Mouse (Mus musculus) embryonic facial prominence, embryonic 15.5 days (tissue): ENCODE data around the gene Zfp882. TPM values are rescaled to one million over a fixed set of nuclear protein-coding genes. Genes with fewer than 3 reads are reported as not detected.
"Not testable (repeated sequence)": the region's sequence is repeated elsewhere in the genome, so short reads cannot be mapped to it uniquely, and the experiment has no call there.

ENCODE experiments used
- ATAC-seq: fragments of 200-750 bp; cut with Nextera tagmentation; 2 replicates; pipeline ENCODE4 v1.8.0; 2017; ENCODE audit warnings: low read depth, moderate TSS enrichment; ENCODE audit not compliant: insufficient number of reproducible peaks, low FRiP score, low TSS enrichment
- H3K27ac ChIP-seq: fragments of 300-500 bp; sonication (generic); replicated peaks from 2 replicates; pipeline ENCODE4 v1.5.1; 2015; ENCODE audit warnings: mild to moderate bottlenecking, inconsistent platforms
- H3K27me3 ChIP-seq: fragments of 300-500 bp; sonication (generic); 2 replicates; pipeline ENCODE4 v1.6.1; 2015; ENCODE audit warnings: inconsistent platforms
- H3K36me3 ChIP-seq: fragments of 300-500 bp; sonication (generic); 2 replicates; pipeline ENCODE4 v1.6.1; 2015; ENCODE audit warnings: mild to moderate bottlenecking, inconsistent platforms
- H3K4me1 ChIP-seq: fragments of 300-500 bp; sonication (generic); 2 replicates; pipeline ENCODE4 v1.6.1; 2015; ENCODE audit warnings: inconsistent platforms
- H3K4me2 ChIP-seq: fragments of 300-500 bp; sonication (generic); replicated peaks from 2 replicates; pipeline ENCODE4 v1.6.1; 2015; ENCODE audit warnings: mild to moderate bottlenecking, inconsistent platforms
- H3K4me3 ChIP-seq: fragments of 300-500 bp; sonication (generic); replicated peaks from 2 replicates; pipeline ENCODE4 v1.5.1; 2015; ENCODE audit warnings: mild to moderate bottlenecking, inconsistent platforms
- H3K9ac ChIP-seq: fragments of 300-500 bp; sonication (generic); 2 replicates; pipeline ENCODE4 v1.6.1; 2015; ENCODE audit warnings: inconsistent platforms
- H3K9me3 ChIP-seq: fragments of 300-500 bp; sonication (generic); replicated peaks from 2 replicates; pipeline ENCODE4 v1.6.1; 2016; ENCODE audit warnings: inconsistent platforms
- WGBS: fragments of 180-500 bp; shearing (Covaris S2); methylation state at CpG from one replicate; pipeline ENCODE4 v1.1.7; 2015; 5-methylcytosine and 5-hydroxymethylcytosine counted together
- polyA plus RNA-seq: library from polyadenylated mRNA; unstranded; fragments of >200 nt; fragmentation: Nextera tagmentation; extraction: Ambion mirVana; gene quantifications from 2 replicates; pipeline ENCODE4 v1.2.1, GENCODE M21; 2015

Gene Zfp882
- polyA plus RNA-seq, 1 experiment from 2014 or later = 6.3 TPM

DNA sequence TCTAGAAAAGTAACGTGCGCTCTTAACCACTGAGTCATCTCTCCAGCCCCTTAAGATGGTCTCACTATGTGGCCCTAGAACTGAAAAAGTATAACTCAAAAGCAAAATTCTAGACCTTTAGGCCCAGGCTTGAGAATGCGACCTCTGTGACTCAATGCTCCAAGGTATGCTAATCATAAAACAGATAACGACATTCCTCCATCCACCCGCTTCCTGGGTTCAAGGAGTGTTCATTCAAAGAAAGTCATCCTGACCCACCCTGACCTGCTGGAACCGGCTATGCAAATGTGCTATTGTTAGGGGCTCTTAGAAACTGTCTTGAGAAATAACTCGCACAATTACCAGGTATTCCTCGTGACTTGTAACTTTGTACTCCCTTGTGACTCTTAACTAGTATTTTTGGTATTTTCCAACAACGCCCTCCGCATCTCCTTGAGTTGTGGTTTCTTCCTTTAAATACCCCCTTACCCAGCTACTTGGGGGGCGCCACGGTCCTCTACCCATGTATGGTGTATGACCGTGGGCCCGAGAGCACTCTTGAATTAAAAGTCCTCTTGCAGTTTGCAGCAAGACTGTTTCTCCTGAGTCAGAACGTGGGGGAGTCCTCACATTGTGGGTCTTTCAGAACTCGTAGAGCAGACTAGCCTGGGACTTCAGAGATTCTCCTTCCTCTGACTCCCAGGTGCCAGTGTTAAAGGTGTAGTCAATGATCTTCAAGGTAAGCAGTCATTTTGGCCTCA lies 44.7 kb downstream of the Zfp882 start:
- Histone ChIP-seq H3K9me3 (0 out of 2 replicates have a peak, but pooled peaks cover 14% of the 10 kb centered on the region), H3K4me1 (peaks cover 15% of the 10 kb centered on the region; the same call in 1 of the 2 replicates)
- not testable (repeated sequence) for H3K27ac ChIP-seq, H3K4me2 ChIP-seq, H3K27me3 ChIP-seq, ATAC-seq, H3K36me3 ChIP-seq, H3K4me3 ChIP-seq, H3K9ac ChIP-seq
- WGBS = 93% methylated on average over 16 of the region's 16 CpGs

DNA sequence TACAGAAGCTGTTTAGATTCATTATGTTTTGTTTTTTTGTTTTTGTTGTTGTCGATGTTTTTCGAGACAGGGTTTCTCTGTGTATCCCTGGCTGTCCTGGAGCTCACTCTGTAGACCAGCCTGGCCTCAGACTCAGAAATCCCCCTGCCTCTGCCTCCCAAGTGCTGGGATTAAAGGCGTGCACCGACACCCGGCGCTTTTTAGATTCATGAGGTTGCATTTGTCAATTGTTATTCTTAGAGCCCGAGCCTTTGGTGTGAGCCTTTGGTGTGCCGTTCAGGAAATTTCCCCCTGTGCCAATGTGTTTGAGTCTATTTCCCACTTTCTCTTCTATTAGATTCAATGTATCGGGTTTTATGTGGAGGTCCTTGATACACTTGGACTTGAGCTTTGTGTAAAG lies 46.3 kb downstream of the Zfp882 start:
- Histone ChIP-seq H3K4me2 (no peak overlapping the region), H3K27me3 (no peaks in the 10 kb centered on the region), H3K9ac (no peak overlapping the region), H3K36me3 (peaks cover 9% of the 10 kb centered on the region), H3K9me3 (0 out of 2 replicates have a peak, but pooled peaks cover 14% of the 10 kb centered on the region), H3K4me3 (no peak overlapping the region), H3K4me1 (peaks cover 15% of the 10 kb centered on the region; the same call in 1 of the 2 replicates), H3K27ac (no peak overlapping the region)
- WGBS = 96% methylated on average over 9 of the region's 9 CpGs
- no peak for ATAC-seq

DNA sequence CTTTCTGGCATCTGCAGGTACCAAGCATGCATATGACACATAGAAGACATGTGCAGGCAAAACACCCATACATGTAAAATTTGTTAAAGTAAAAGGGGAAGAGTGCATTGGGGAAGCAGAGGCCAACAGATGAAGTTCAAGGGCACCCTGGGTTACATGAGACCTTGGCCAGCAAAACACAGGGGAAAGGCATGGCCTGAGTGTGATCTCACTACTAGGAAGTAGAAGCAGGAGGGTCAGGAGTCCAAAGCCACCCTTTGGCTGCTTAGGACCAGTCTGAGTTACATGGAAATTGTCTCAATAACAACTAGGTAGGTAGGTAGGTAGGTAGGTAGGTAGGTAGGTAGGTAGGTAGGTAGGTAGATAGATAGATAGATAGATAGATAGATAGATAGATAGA lies 52.1 kb downstream of the Zfp882 start:
- no peak overlapping the region for H3K9ac ChIP-seq
- H3K36me3 ChIP-seq = peaks cover 16% of the 10 kb centered on the region
- no peaks in the 10 kb centered on the region for H3K9me3 ChIP-seq
- H3K4me2 ChIP-seq = no peak overlapping the region
- no peaks in the 10 kb centered on the region for H3K27me3 ChIP-seq
- H3K4me1 ChIP-seq = no peaks in the 10 kb centered on the region
- H3K27ac ChIP-seq = no peak overlapping the region
- H3K4me3 ChIP-seq = no peak overlapping the region
- no peak for ATAC-seq

DNA sequence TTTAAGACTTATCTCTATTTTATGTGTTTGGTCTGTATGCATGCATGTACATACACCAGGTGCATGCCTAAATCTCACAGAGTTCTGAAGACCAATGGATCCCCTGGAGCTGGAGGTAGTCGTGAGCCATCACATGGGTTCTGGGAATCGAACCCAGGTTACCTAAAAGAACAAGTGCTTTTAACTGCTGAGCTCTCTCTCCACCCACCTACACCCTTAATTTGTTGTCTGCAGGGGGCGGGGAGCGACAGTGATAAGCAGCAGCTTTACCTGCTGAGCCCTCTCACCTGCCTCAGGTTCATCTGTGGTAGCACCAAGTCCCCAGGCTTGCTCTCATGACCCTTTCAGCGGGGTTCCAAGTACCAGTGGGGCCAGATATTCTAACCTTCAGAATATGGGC lies 53.4 kb downstream of the Zfp882 start:
- H3K4me1 ChIP-seq = no peaks in the 10 kb centered on the region
- ATAC-seq = no peak
- no peak overlapping the region for H3K4me2 ChIP-seq
- H3K27me3 ChIP-seq = no peaks in the 10 kb centered on the region
- no peak overlapping the region for H3K9ac ChIP-seq
- H3K27ac ChIP-seq = no peak overlapping the region
- 0 out of 2 replicates have a peak, but pooled peaks cover 6% of the 10 kb centered on the region for H3K9me3 ChIP-seq
- peaks cover 29% of the 10 kb centered on the region for H3K36me3 ChIP-seq
- no peak overlapping the region for H3K4me3 ChIP-seq
- 90% methylated on average over 5 of the region's 5 CpGs for WGBS

DNA sequence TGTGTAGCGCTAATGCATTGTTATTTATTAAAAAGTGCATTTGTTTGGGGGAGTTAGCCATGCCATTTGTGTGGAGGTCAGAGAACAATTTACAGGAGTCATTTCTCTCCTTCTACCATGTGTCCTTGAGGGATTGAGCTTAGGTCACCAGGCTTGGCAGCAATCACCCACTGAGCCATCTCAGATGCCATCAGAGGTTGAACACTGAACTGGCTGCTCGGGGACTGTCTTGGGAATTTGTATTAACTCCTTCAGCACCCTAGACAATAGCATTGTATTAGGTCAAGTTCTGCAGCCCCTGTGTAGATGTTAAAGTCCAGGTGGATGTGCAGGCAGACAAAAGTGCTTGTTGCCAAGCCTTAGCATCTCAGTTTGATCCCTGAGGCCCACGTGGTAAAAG lies 55.6 kb downstream of the Zfp882 start:
- H3K27ac ChIP-seq = no peak overlapping the region
- WGBS = 88% methylated on average over 3 of the region's 3 CpGs
- H3K4me1 ChIP-seq = no peaks in the 10 kb centered on the region
- no peak overlapping the region for H3K4me3 ChIP-seq
- H3K27me3 ChIP-seq = no peaks in the 10 kb centered on the region
- 0 out of 2 replicates have a peak, but pooled peaks cover 6% of the 10 kb centered on the region for H3K9me3 ChIP-seq
- no peak overlapping the region for H3K9ac ChIP-seq
- ATAC-seq = no peak
- peaks cover 52% of the 10 kb centered on the region for H3K36me3 ChIP-seq
- H3K4me2 ChIP-seq = no peak overlapping the region

DNA sequence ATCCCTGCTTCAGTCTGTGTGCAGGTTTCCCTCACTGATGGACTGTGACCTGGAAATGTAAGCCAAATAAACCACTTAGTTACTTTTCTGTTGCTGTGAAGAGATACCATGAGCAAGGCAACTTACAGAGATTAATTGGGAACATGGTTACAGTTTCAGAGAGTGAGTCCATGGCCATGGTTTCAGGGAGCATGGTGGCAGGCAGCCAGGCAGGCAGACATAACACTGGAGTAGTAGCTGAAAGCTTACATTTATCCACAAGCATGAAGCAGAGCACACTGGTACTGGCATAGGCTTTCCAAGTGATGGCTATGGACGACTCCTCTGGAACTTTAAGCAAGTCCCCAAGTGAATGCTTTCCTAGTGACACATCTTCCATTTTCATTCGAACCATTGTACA lies 56.8 kb downstream of the Zfp882 start:
- no peak overlapping the region for H3K4me2 ChIP-seq
- H3K4me1 ChIP-seq = no peaks in the 10 kb centered on the region
- H3K36me3 ChIP-seq = peaks cover 58% of the 10 kb centered on the region
- WGBS = 97% methylated on average over 2 of the region's 2 CpGs
- no peak overlapping the region for H3K27ac ChIP-seq
- ATAC-seq = no peak
- no peak overlapping the region for H3K4me3 ChIP-seq
- H3K9me3 ChIP-seq = 0 out of 2 replicates have a peak, but pooled peaks cover 6% of the 10 kb centered on the region
- no peaks in the 10 kb centered on the region for H3K27me3 ChIP-seq
- H3K9ac ChIP-seq = no peak overlapping the region

Other genes with a start within 250 kb of the Zfp882 start
- 1.2 and 2.0 TPM in 2 replicates for gene Unc13a, start 236.9 kb upstream of the Zfp882 start, polyA plus RNA-seq
- 5.3 and 6.3 TPM in 2 replicates for gene Jak3, start 232.3 kb upstream of the Zfp882 start, polyA plus RNA-seq
- gene Insl3, start 219.4 kb upstream of the Zfp882 start, polyA plus RNA-seq = 1.1 TPM in 2 replicates
- gene B3gnt3, start 206.8 kb upstream of the Zfp882 start, polyA plus RNA-seq = 1.1 and 1.4 TPM in 2 replicates
- gene Fcho1, start 182.9 kb upstream of the Zfp882 start, polyA plus RNA-seq = 8.1 and 9.8 TPM in 2 replicates
- 5.4 and 8.6 TPM in 2 replicates for gene Zfp709, start 26.6 kb upstream of the Zfp882 start, polyA plus RNA-seq
- gene Zfp617, start within 50 bp of the Zfp882 start, polyA plus RNA-seq = 22.1 and 23.1 TPM in 2 replicates
- 13.6 and 15.0 TPM in 2 replicates for gene Zfp961, start 42.4 kb downstream of the Zfp882 start, polyA plus RNA-seq
- 1.3 and 1.5 TPM in 2 replicates for gene Cyp4f18, start 101.0 kb downstream of the Zfp882 start, polyA plus RNA-seq
- not detected in 2 replicates for gene Olfr372, start 132.6 kb downstream of the Zfp882 start, polyA plus RNA-seq
- gene Olfr373, start 174.6 kb downstream of the Zfp882 start, polyA plus RNA-seq = 0.17 TPM in 1 of 2 replicates, not detected in the other
- 0.08 TPM in 1 of 2 replicates, not detected in the other for gene Olfr374, start 198.4 kb downstream of the Zfp882 start, polyA plus RNA-seq
- 600 and 613 TPM in 2 replicates for gene Tpm4, start 226.4 kb downstream of the Zfp882 start, polyA plus RNA-seq